Mouse (Mus musculus): ENCODE measurements around the gene Zfp648. TPM values are rescaled to one million over a fixed set of nuclear protein-coding genes. Genes with fewer than 3 reads are reported as not detected.

Zfp648 gene
- polyA plus RNA-seq (2012; rRNA removed): not detected in 2 replicates

- no peak for DNase-seq (ENCODE audit: low read depth, low spot score)
- WGBS: 50% methylated on average over 14 of the region's 14 CpGs
These were observed at the start of gene Zfp648 for GRCm38 (mm10) chr1:154200955-154201722. TSS of gene Zfp648 (plus strand) at chr1:154201187.

- DNase-seq (ENCODE audit: low read depth, low spot score): no peak
- WGBS: 79% methylated on average over 1 of the region's 1 CpGs
These were observed 48.4 kb upstream of the Zfp648 start for GRCm38 (mm10) chr1:154152539-154152938.

GRCm38 (mm10) chr1:154153800-154154199, 47.2 kb upstream of the Zfp648 start:
- 84% methylated on average over 7 of the region's 7 CpGs for whole genome bisulfite sequencing
- DNase-seq (ENCODE audit: low read depth, low spot score): no peak

DNA sequence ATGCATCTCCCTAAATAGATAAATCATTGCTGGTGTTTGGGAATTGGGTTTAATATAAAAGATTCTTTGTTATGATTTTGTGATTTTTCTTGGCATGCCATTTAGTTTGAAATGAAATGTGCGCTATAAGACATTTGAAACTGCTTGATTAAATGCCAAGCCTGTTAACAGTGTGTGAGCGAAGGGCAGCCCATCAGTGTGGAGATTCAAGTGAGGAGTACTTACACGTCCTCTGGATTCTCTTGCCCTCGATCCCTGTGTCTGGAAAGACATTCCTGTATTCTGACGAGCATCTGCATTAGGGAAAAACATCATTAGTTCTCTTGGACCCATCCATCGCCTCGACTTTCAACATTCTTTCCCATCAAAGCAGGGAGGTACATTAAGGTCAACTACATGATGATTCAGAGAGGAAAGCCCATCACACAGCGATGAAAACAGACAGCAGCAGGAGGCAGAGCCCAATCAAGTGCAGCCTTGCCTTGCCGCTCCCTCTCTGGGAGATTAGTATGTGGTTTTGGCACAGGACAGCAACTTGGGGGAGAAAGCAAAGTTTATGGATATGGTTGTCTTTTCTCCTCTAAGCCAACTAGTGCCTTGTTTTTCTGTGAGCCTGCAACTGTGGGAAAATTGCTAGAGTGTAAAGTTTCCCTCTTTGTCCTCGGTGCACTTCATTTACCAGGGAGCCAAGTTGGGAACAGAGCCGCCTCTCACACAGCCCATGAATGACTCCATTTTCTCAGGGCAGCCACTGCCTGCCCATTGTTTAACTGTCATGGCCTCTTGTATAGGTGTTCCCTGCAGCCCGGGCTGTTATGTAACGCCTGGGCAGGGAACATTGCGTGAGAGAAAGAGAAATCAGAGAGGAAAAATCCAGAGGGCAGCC, 44.6 kb upstream of the Zfp648 start:
- DNase-seq (ENCODE audit: low read depth, low spot score): no peak
- 41% methylated on average over 14 of the region's 14 CpGs for WGBS

- WGBS: 37% methylated on average over 4 of the region's 4 CpGs
- no peak for DNase-seq (ENCODE audit: low read depth, low spot score)
These were observed 43.9 kb upstream of the Zfp648 start for GRCm38 (mm10) chr1:154157131-154157530.

GRCm38 (mm10) chr1:154167696-154168095, 33.3 kb upstream of the Zfp648 start:
- whole genome bisulfite sequencing: 88% methylated on average over 6 of the region's 6 CpGs

GRCm38 (mm10) chr1:154175334-154175733, 25.7 kb upstream of the Zfp648 start:
- WGBS: 82% methylated on average over 6 of the region's 6 CpGs
- no peak for DNase-seq (ENCODE audit: low read depth, low spot score)

More at GRCm38 (mm10) chr1:154167696-154168095, 33.3 kb upstream of the Zfp648 start:
- no peak for DNase-seq (ENCODE audit: low read depth, low spot score)

DNA sequence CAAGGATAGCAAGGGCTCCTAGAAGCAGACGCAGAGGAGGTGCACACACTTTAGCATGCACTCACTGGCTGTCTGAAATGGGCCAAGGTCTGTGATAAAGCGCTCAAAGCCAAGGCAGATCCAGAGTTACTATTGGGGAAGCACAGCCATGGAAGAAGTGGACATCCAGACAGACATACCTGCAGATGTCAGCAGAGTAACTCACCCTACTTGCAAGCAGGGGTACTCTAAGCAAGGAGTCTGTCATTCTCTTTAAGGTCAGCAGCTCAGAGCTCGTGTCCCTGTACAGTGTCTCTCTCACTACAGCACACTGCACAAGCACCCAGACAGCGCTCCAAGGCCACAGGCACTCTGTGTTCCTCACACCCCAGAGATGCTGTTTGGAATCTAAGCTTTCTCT, 23.2 kb upstream of the Zfp648 start:
- WGBS: 89% methylated on average over 4 of the region's 4 CpGs
- no peak for DNase-seq (ENCODE audit: low read depth, low spot score)

DNA sequence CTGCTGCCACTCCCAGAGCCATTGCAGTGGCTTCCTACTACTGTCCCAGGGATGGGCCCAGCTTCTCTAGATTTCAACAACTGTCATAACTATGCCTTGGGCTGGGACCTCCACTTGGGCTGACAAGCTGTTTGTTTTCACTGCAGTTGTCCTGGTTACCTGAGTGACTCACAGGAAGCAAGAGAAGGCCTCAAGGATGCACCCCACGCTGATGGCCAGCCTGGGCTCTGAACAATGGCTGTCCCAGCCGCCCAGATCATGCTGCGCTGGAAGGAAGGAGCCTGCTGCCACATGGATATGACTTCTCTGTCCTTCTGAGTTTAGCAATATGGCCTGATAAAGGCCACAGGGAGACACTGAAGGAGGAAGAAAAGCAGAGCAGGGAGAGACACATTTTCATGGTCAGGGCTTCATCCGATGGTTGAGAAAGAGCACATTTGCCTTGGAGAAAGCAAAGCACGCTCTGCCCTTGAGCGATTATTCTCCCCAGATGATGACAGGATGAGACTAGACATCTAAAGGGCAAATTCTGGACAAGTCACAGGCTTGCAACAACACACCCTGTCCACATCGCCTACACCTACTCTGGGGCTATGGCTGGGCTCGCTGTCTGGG, 22.3 kb upstream of the Zfp648 start:
- 84% methylated on average over 8 of the region's 8 CpGs for WGBS
- no peak for DNase-seq (ENCODE audit: low read depth, low spot score)

- peak; percentile 39 for DNase-seq (ENCODE audit: low read depth, low spot score)
- 25% methylated on average over 2 of the region's 2 CpGs for WGBS
These were observed 20.0 kb upstream of the Zfp648 start for GRCm38 (mm10) chr1:154180952-154181351.

DNA sequence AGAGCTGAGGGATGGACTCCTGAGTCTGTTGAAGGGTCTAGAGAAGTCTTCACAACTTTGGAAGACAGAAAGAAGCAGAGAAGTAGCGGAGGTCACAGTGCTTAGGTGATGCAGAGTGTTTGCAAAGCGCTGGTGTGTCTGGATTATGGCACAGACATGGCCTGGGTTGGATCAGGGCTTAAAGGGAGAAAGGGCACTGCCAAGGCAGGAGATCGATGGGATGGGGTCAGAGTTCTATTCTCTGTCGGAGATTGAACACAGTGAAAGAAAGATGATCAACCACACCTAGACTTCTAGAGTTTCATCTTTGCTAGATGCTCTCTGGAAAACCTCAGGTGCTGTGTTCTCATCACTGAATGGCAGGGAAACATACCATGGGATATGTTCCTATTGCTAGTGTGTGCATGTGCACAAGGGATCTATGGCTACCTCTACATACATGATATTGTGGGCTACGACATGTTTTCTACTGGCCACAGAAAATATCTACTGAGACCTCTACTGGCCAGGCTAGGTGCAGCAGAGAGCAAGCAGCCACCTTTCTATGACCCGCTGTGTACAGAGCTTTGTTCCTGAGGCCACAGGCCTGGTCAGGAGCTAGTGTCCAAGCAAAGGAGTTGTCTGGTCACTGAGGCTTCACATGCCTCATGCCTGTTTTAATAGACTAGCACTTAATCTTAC, 18.5 kb upstream of the Zfp648 start:
- DNase-seq (ENCODE audit: low read depth, low spot score): no peak
- WGBS: 66% methylated on average over 6 of the region's 6 CpGs

DNA sequence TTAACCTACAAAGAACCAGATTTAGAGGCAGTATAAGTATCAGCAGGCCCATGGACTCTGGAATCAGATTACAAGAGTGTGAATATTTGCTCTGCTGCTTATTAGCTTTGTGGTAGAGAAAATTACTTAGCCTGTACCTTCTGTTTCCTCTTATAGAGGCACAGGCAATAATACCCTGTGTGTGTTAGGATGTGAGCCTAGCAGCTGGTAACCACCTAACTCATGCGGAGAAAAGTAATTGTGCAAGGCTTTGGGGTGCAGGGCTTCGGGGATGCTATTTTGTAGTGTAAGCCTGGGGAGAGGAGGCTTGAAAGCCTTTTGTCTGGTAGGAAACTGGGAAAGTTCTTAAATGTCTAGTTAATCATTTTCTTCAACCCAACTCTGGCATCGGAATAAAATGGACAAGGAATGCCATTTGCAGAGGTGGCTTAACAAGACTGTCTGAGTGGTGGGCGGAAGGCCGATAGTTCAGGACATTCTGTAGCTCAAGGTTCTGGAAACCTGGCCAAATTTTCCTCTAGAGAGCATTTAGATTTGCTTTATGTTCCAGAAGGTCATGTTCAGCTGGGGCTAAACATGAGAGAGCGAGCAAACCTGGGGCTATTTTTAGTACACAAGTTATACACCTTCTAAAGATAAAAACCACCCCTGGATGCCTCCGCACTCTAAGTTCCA, 17.8 kb upstream of the Zfp648 start:
- 85% methylated on average over 7 of the region's 7 CpGs for WGBS
- DNase-seq (ENCODE audit: low read depth, low spot score): no peak

- DNase-seq (ENCODE audit: low read depth, low spot score): no peak
- 91% methylated on average over 4 of the region's 4 CpGs for WGBS
These were observed 12.8 kb upstream of the Zfp648 start for GRCm38 (mm10) chr1:154188229-154188628.

- 50% methylated on average over 4 of the region's 4 CpGs for WGBS
- no peak for DNase-seq (ENCODE audit: low read depth, low spot score)
These were observed 12.4 kb upstream of the Zfp648 start for GRCm38 (mm10) chr1:154188631-154189030.

DNA sequence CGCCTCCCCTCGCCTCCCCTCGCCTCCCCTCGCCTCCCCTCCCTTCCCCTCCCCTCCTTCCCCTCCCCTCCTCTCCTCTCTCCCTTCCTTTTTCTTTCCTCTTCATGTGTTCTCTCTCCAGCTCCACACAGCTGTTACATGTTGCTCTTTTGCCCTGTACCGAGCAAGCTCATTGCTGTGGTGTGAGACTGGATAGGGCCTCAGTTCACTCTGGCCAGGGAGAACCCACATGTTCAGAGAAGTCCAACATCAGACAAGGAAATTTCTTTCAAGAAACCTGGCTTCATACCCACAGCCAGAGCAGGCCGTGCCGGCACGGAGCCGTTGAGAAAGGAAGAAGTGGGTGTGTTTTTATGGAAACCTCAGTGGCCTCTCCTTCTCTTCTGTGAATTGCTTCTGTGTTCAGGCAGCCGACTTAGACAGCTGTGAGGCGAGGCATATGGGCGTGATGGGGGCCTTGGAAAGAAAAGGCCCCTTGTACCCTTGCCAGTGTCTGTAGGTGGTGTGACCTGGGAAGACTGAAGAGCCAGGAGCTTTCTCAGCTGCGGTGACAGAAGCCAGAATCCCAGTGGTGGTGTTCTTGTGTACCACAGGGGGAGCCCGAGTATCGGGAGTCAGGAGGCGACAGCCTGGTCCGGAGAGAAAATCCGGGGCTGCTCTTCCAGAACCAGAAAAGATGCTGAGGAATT, 11.0 kb upstream of the Zfp648 start:
- peak; percentile 24 for DNase-seq (ENCODE audit: low read depth, low spot score)
- WGBS: 24% methylated on average over 15 of the region's 18 CpGs

- 90% methylated on average over 10 of the region's 10 CpGs for WGBS
- DNase-seq (ENCODE audit: low read depth, low spot score): no peak
These were observed 2.1 kb upstream of the Zfp648 start for GRCm38 (mm10) chr1:154198896-154199295.

DNA sequence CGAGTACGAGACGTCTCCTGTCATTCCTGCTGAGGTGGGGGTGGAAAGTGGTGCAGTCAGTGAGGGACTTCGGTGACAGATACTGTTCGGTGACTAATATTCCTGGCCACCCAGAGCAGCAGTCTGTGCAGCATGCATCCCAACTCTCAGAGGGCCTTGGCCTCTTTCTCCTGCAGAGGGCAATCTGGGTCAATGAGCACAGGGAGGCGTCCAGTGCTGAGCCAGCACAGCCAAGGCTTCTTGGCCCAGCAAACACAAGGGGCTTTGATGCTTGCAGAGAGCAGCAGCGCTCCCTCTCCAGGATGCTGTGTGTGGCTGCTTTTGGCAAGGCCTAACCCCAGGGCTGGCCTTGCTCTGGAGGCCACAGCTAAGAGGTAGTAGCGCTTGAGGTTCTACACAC, 1.6 kb downstream of the Zfp648 start:
- DNase-seq (ENCODE audit: low read depth, low spot score): no peak
- WGBS: 85% methylated on average over 8 of the region's 8 CpGs

DNA sequence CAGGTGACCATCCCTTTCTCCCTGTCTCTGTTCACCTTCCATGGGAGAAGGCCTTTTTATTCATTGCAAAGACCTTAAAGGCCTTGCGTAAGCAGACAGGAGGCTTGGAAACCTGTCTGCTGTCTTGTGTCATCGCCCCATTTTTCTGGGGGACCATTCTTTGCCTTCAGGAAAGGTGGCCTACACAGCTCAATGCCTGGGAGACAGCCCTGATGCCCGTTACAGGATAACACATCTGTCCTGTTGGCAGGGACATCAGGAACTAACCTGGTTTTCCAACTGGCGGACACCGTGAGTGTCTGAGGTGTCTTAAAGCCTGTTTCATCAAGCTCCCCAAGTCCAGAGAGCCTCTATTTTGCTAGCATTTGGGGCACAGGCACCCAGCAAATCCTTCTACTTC, 2.4 kb downstream of the Zfp648 start:
- 85% methylated on average over 5 of the region's 5 CpGs for WGBS
- DNase-seq (ENCODE audit: low read depth, low spot score): no peak

Data from large intestine, adult 2 months (tissue).